Mouse (Mus musculus): ENCODE measurements around the gene Pgp. TPM values are rescaled to one million over a fixed set of nuclear protein-coding genes. Genes with fewer than 3 reads are reported as not detected.
"Not testable (repeated sequence)": the region's sequence is repeated elsewhere in the genome, so short reads cannot be mapped to it uniquely, and the experiment has no call there.

Gene Pgp
- polyA plus RNA-seq (2017; shearing (Covaris generic)): 1 to 10 TPM; 3.5 to 6.9 (median 4.6) TPM

GRCm38 (mm10) chr17:24469910-24470602 is at the start of gene Pgp, which contains the start of gene E4f1:
TSS of gene Pgp (plus strand) at chr17:24470392.
TSS of gene E4f1 (minus strand) at chr17:24470313.
- ATAC-seq: peak; percentile 97

GRCm38 (mm10) chr17:24423114-24423513 is 47.1 kb upstream of the Pgp start:
- ATAC-seq: no peak

GRCm38 (mm10) chr17:24424489-24424888 is 45.7 kb upstream of the Pgp start:
- no peak for ATAC-seq

- not testable (repeated sequence) for ATAC-seq
Measured at GRCm38 (mm10) chr17:24425326-24425725, 44.9 kb upstream of the Pgp start.

DNA sequence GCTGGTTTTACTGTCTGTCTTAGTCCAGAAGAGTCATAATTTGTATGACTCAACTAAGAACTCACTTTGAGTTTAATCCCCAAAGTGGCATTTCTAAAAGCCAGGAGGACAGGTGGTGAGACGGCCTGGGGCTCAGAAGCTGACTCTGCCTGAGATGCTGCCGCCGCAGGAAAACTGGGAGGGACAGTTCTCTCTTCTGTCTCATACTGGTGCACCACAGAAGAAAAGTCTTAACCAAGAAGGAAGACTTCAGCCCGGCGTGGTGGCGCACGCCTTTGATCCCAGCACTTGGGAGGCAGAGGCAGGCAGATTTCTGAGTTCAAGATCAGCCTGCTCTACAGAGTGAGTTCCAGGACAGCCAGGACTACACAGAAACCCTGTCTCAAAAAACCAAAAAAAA is 44.3 kb upstream of the Pgp start:
- ATAC-seq: no peak

- ATAC-seq: peak; percentile 87
Measured at GRCm38 (mm10) chr17:24426471-24427169, 43.6 kb upstream of the Pgp start, which contains the start of gene Eci1. TSS of gene Eci1 (plus strand) at chr17:24426641.

GRCm38 (mm10) chr17:24427170-24427557 is 43.0 kb upstream of the Pgp start:
- ATAC-seq: no peak

DNA sequence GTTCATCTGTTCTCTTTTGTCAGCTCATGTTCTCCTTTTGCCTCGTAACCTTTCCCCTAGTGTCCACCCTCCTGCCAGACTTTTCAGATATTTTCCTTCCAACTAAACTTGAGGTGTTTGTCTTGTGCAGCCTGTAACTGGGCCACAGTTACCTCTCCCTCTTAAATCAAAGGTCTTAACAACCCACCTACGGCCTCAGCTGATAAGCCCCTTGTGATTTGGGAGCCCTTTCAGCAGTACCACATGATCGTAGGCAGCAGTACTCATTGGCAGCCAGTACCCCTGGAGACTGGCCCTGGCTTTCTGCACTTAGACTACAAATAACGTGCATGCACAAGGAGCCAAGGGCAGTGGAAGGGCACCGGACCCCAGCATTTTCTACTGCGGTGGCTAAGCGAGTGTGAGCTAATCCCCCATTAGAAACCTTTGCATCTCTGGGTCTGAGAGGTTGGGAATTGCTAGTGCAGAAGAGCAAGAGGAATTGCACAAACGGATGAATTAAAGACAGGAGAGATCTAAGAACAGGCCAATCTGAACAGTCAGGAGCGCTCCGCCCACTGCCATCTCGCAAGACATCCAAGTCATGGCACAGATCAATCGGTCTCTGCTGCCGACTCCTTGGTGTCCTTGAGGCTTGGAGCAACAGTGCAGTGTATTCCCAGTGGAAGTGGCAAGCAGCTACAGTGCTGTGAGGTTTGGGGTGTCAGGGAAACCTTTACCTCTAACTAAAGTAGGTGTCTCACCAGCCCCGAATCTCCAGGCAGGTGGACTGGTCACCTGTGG is 40.8 kb upstream of the Pgp start:
- ATAC-seq: no peak

DNA sequence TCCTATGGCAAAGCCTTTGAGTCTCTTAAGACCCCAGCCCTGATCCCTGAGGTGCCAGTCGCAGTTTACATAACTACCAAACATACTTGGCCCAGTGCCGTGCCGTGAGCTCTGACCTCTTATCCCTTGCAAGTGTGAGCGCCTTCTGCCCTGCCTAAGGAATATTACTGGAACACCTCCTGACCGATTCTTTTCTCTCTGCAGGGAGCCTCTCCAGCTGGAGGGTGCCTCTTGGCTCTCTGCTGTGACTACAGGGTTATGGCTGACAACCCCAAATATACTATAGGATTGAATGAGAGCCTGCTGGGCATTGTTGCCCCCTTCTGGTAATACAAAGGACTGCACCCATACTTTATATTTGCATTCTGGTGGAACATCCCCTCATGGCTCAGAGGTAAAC is 33.2 kb upstream of the Pgp start:
- peak; percentile 76 for ATAC-seq

DNA sequence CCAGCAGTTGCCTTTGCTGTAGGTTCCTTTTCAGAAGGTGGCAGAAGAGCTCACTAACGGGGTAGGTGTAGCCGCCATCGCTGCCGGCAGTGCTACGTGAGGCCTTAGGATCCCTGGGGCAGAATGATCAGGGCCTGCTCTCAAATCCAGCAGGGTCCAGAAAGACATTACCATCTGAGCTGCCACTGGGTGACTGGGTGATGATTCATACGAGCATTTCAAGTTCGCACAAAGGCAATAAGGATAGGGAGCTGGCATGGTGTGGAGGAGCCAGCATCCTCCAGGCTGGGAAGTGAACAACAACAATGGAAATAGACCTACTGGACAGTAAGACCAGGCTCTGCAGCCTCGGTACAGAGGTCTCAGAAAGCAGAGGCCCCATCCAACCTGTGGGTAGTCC is 29.8 kb upstream of the Pgp start:
- no peak for ATAC-seq

GRCm38 (mm10) chr17:24441148-24441547 is 29.0 kb upstream of the Pgp start:
- no peak for ATAC-seq

GRCm38 (mm10) chr17:24442107-24442506 is 28.1 kb upstream of the Pgp start:
- ATAC-seq: no peak

GRCm38 (mm10) chr17:24442632-24443155 is 27.5 kb upstream of the Pgp start, which contains the start of gene Dnase1l2:
TSS of gene Dnase1l2 (minus strand) at chr17:24443105.
- ATAC-seq: no peak

- no peak for ATAC-seq
Measured at GRCm38 (mm10) chr17:24443409-24443808, 26.8 kb upstream of the Pgp start.

- ATAC-seq: no peak
Measured at GRCm38 (mm10) chr17:24446590-24446989, 23.6 kb upstream of the Pgp start.

DNA sequence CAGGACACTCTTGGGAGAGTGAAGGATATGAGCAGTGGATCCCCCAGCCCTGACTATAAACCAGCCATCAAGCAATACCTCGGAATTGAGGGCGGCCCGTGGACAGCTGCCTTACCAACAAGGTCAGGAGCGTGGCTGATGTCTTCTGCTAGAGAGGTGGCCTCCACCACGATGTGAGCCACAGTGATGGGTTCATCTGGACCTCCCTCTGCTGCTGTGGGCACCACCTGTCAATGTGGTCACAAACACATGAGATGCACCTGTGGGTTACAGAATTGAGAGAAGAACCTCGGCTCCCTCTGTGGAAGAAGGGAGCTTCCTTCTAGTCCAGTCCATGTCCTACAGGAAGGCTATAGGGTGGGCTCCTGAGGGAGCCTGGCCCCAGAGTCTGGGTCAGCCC is 20.7 kb upstream of the Pgp start:
- no peak for ATAC-seq

- ATAC-seq: no peak
Measured at GRCm38 (mm10) chr17:24451220-24451619, 19.0 kb upstream of the Pgp start.

GRCm38 (mm10) chr17:24453372-24453771 is 16.8 kb upstream of the Pgp start:
- ATAC-seq: no peak

- peak; percentile 63 for ATAC-seq
Measured at GRCm38 (mm10) chr17:24454218-24454755, 15.9 kb upstream of the Pgp start.

GRCm38 (mm10) chr17:24454756-24455522 is 15.3 kb upstream of the Pgp start:
- peak; percentile 88 for ATAC-seq

GRCm38 (mm10) chr17:24455523-24456206 is 14.5 kb upstream of the Pgp start:
- not testable (repeated sequence) for ATAC-seq
